Mouse (Mus musculus): ENCODE results near the gene Lars2. TPM values are rescaled to one million over a fixed set of nuclear protein-coding genes. Genes with fewer than 3 reads are reported as not detected.

The Lars2 gene
- total and polyA plus RNA-seq, 3 experiments, result 634 to 10,095 (median 684) TPM

GRCm38 (mm10) chr9:123467141-123467620, 100.5 kb downstream of the Lars2 start:
- no peak overlapping the region for H3K9ac ChIP-seq (ENCODE audit: control insufficient read depth, low read depth, low read length, poor library complexity, severe bottlenecking)
- H3K27ac ChIP-seq (ENCODE audit: control insufficient read depth, low read depth, low read length), result no peak overlapping the region
- H3K36me3 ChIP-seq (ENCODE audit: control insufficient read depth in 1 of 2, insufficient read depth in 2 of 2, low read length in 2 of 2), result peaks cover 0 to 17% of the 10 kb centered on the region in 2 experiments; a peak in 2 of 4 replicates
- no peaks in the 10 kb centered on the region for H3K27me3 ChIP-seq (ENCODE audit: control insufficient read depth in 1 of 2, insufficient read depth in 2 of 2, low read length in 2 of 2)
- H3K4me3 ChIP-seq (ENCODE audit: control insufficient read depth in 1 of 2, insufficient read depth in 1 of 2, low read depth in 2 of 2, low read length in 2 of 2), result no peak overlapping the region
- no peaks in the 10 kb centered on the region for H3K9me3 ChIP-seq (replicated peaks; ENCODE audit: insufficient read depth, low read length)
- TF ChIP-seq CHD2 (IDR thresholded peaks at IDR 0.05; ENCODE audit: low read length) (no peak), KAT2A (conservative IDR thresholded peaks at IDR 0.05; ENCODE audit: low read depth, low read length) (no peak), ZC3H11A (IDR thresholded peaks at IDR 0.05; ENCODE audit: low read depth, low read length) (no peak), RCOR1 (IDR thresholded peaks at IDR 0.05; ENCODE audit: low read depth, low read length) (no peak), BHLHE40 (IDR thresholded peaks at IDR 0.05; ENCODE audit: borderline replicate concordance, low read depth, low read length) (no peak), UBTF (IDR thresholded peaks at IDR 0.05; ENCODE audit: borderline replicate concordance, insufficient read depth, low read depth, low read length) (no peak), USF2 (IDR thresholded peaks at IDR 0.05; ENCODE audit: borderline replicate concordance in 1 of 2, insufficient read depth in 1 of 2, low read depth in 1 of 2, low read length in 2 of 2) (no peak), MAZ (IDR thresholded peaks at IDR 0.05; ENCODE audit: low read depth, low read length) (no peak), ZNF384 (IDR thresholded peaks at IDR 0.05; ENCODE audit: low read depth, low read length) (no peak), MYB (IDR thresholded peaks at IDR 0.05; ENCODE audit: low read depth, low read length) (no peak), SMC3 (IDR thresholded peaks at IDR 0.05; ENCODE audit: low read depth, low read length) (no peak), MXI1 (IDR thresholded peaks at IDR 0.05; ENCODE audit: low read depth, low read length) (no peak), E2F4 (IDR thresholded peaks at IDR 0.05; ENCODE audit: borderline replicate concordance, low read depth, low read length) (no peak), GATA1 (IDR thresholded peaks at IDR 0.05; ENCODE audit: low read depth, low read length) (no peak), ZMIZ1 (IDR thresholded peaks at IDR 0.05; ENCODE audit: low read depth, low read length) (no peak), POLR2AphosphoS2 (IDR thresholded peaks at IDR 0.05; ENCODE audit: low read length) (no peak), JUND (IDR thresholded peaks at IDR 0.05; ENCODE audit: low read depth, low read length) (no peak)
- DNase-seq (ENCODE audit: low read depth, low spot score), result no peak
- no peaks in the 10 kb centered on the region for H3K79me2 ChIP-seq (ENCODE audit: control insufficient read depth, insufficient read depth, low read length, poor library complexity)
- H3K4me1 ChIP-seq (ENCODE audit: control insufficient read depth in 1 of 2, insufficient read depth in 2 of 2, low read length in 2 of 2), result peaks cover 11 to 15% of the 10 kb centered on the region in 2 experiments

GRCm38 (mm10) chr9:123468406-123469085, 101.8 kb downstream of the Lars2 start:
- Histone ChIP-seq H3K9ac (ENCODE audit: control insufficient read depth, low read depth, low read length, poor library complexity, severe bottlenecking) (no peak overlapping the region), H3K36me3 (ENCODE audit: control insufficient read depth in 1 of 2, insufficient read depth in 2 of 2, low read length in 2 of 2) (peaks cover 0 to 17% of the 10 kb centered on the region in 2 experiments; a peak in 2 of 4 replicates), H3K27me3 (ENCODE audit: control insufficient read depth in 1 of 2, insufficient read depth in 2 of 2, low read length in 2 of 2) (no peaks in the 10 kb centered on the region), H3K27ac (ENCODE audit: control insufficient read depth, low read depth, low read length) (peak overlapping the region; percentile 68), H3K4me1 (ENCODE audit: control insufficient read depth in 1 of 2, insufficient read depth in 2 of 2, low read length in 2 of 2) (peaks cover 11 to 15% of the 10 kb centered on the region in 2 experiments), H3K79me2 (ENCODE audit: control insufficient read depth, insufficient read depth, low read length, poor library complexity) (no peaks in the 10 kb centered on the region), H3K9me3 (replicated peaks; ENCODE audit: insufficient read depth, low read length) (no peaks in the 10 kb centered on the region), H3K4me3 (ENCODE audit: control insufficient read depth in 1 of 2, insufficient read depth in 1 of 2, low read depth in 2 of 2, low read length in 2 of 2) (peak overlapping the region in 1 of 2 experiments; percentile 30; a peak in 2 of 4 replicates)
- DNase-seq (ENCODE audit: low read depth, low spot score), result peak; percentile 75
- TF ChIP-seq RCOR1 (IDR thresholded peaks at IDR 0.05; ENCODE audit: low read depth, low read length) (peak; percentile 15; the same call in 1 of the 2 replicates), KAT2A (conservative IDR thresholded peaks at IDR 0.05; ENCODE audit: low read depth, low read length) (no peak), TAL1 (IDR thresholded peaks at IDR 0.05; ENCODE audit: low read length) (peak; percentile 61), MYB (IDR thresholded peaks at IDR 0.05; ENCODE audit: low read depth, low read length) (peak; percentile 58; the same call in 1 of the 2 replicates), ETS1 (IDR thresholded peaks at IDR 0.05; ENCODE audit: low read depth, low read length) (0 out of 2 replicates have a peak, but pooled peaks have one; percentile 10), TCF12 (IDR thresholded peaks at IDR 0.05; ENCODE audit: low read depth, low read length) (peak; percentile 61), ZKSCAN1 (IDR thresholded peaks at IDR 0.05; ENCODE audit: low read depth, low read length) (no peak), TBP (IDR thresholded peaks at IDR 0.05; ENCODE audit: low read depth, low read length) (no peak), ZC3H11A (IDR thresholded peaks at IDR 0.05; ENCODE audit: low read depth, low read length) (no peak), MAX (IDR thresholded peaks at IDR 0.05; ENCODE audit: low read length) (peak; percentile 52; the same call in 1 of the 2 replicates), GATA1 (IDR thresholded peaks at IDR 0.05; ENCODE audit: low read depth, low read length) (peak; percentile 77), CHD2 (IDR thresholded peaks at IDR 0.05; ENCODE audit: low read length) (no peak), EP300 (IDR thresholded peaks at IDR 0.05; ENCODE audit: low read depth in 1 of 2, low read length in 2 of 2) (peak; percentile 55 to 81; a peak in 3 of 4 replicates)
